25 mouse cellular contexts compared by ENCODE assay signal in genomic region chr8:57732795-57733194, GRCm38 (mm10).
DNase-seq lines count a peak whose midpoint lies in the region; ATAC-seq lines count a peak whose summit lies in the region.
"Had no signal": no experiment of that assay in that cellular context is flagged by ENCODE, and none has a peak within 500 bp of the region (broad histone marks: within the 10 kb centered on the region; RNA-seq: fewer than 3 reads in every experiment).

No protein-coding gene starts in this region.

- no peaks in the 10 kb centered on the region for H3K36me3 ChIP-seq in forebrain, embryonic 11.5 days (ENCODE audit: control insufficient read depth, insufficient read depth, low read length)
- no peaks in the 10 kb centered on the region for H3K36me3 ChIP-seq in forebrain, embryonic 16.5 days (ENCODE audit: control insufficient read depth, insufficient read depth)
- no peaks in the 10 kb centered on the region for H3K36me3 ChIP-seq in midbrain, embryonic 12.5 days
- no peaks in the 10 kb centered on the region for H3K36me3 ChIP-seq in midbrain, embryonic 15.5 days (replicated peaks)
- H3K36me3 ChIP-seq: embryonic facial prominence, embryonic 10.5 days; heart, embryonic 10.5 days; hindbrain, embryonic 13.5 days; intestine, embryonic 15.5 days; liver, embryonic 13.5 days; neural tube, embryonic 12.5 days had no signal

- 9% methylated on average over 2 of the region's 2 CpGs for WGBS in forebrain, embryonic 11.5 days
- WGBS in forebrain, embryonic 16.5 days, result 9% methylated on average over 2 of the region's 2 CpGs
- WGBS in midbrain, embryonic 12.5 days, result 17% methylated on average over 2 of the region's 2 CpGs
- 8% methylated on average over 2 of the region's 2 CpGs for WGBS in midbrain, embryonic 15.5 days

- H3K9me3 ChIP-seq in forebrain, embryonic 11.5 days (ENCODE audit: control insufficient read depth, low read length), result no peaks in the 10 kb centered on the region
- no peaks in the 10 kb centered on the region for H3K9me3 ChIP-seq in forebrain, embryonic 16.5 days (ENCODE audit: control insufficient read depth, low read length)
- no peaks in the 10 kb centered on the region for H3K9me3 ChIP-seq in midbrain, embryonic 12.5 days
- no peaks in the 10 kb centered on the region for H3K9me3 ChIP-seq in midbrain, embryonic 15.5 days
- H3K9me3 ChIP-seq: embryonic facial prominence, embryonic 10.5 days; heart, embryonic 10.5 days; hindbrain, embryonic 13.5 days; intestine, embryonic 15.5 days; liver, embryonic 13.5 days; neural tube, embryonic 12.5 days had no signal

- peak overlapping the region; percentile 2; the same call in 1 of the 2 replicates for H3K4me2 ChIP-seq in forebrain, embryonic 11.5 days (ENCODE audit: low read depth, low read length, severe bottlenecking)
- no peak overlapping the region for H3K4me2 ChIP-seq in forebrain, embryonic 16.5 days (ENCODE audit: low read length)
- H3K4me2 ChIP-seq in midbrain, embryonic 12.5 days (replicated peaks), result no peak overlapping the region
- H3K4me2 ChIP-seq in midbrain, embryonic 15.5 days, result no peak overlapping the region
- H3K4me2 ChIP-seq: hindbrain, embryonic 13.5 days; intestine, embryonic 15.5 days; liver, embryonic 13.5 days; lung, embryonic 14.5 days; neural tube, embryonic 12.5 days had no signal

- DNase-seq in forebrain, embryonic 11.5 days (ENCODE audit: low spot score), result no peak
- peak; percentile 98 for DNase-seq in R1 (ENCODE audit: low read depth, low spot score)
- DNase-seq in mesoderm, embryonic 11.5 days (ENCODE audit: low read depth, low spot score), result peak; percentile 32
- DNase-seq in spleen, adult 18-20 months, result no peak
- DNase-seq in retina, postnatal 1 day, result no peak
- DNase-seq: adrenal gland, postnatal 14 days; cerebellum, adult 11 months; cerebellum, postnatal 14 days; gastrocnemius, postnatal 36 days; kidney, adult 9 months; liver, embryonic 13.5 days; lung, embryonic 14.5 days; lung, postnatal 4 days; thymus, postnatal 36 days had no signal

- no peaks in the 10 kb centered on the region for H3K27me3 ChIP-seq in forebrain, embryonic 11.5 days (ENCODE audit: control insufficient read depth, insufficient read depth, low read length)
- no peaks in the 10 kb centered on the region for H3K27me3 ChIP-seq in forebrain, embryonic 16.5 days (replicated peaks; ENCODE audit: control insufficient read depth, insufficient read depth, low read length)
- no peaks in the 10 kb centered on the region for H3K27me3 ChIP-seq in midbrain, embryonic 12.5 days
- no peaks in the 10 kb centered on the region for H3K27me3 ChIP-seq in midbrain, embryonic 15.5 days (replicated peaks)
- H3K27me3 ChIP-seq: hindbrain, embryonic 13.5 days; intestine, embryonic 15.5 days; liver, embryonic 13.5 days; neural tube, embryonic 12.5 days had no signal

- H3K4me1 ChIP-seq in forebrain, embryonic 11.5 days (replicated peaks; ENCODE audit: control insufficient read depth, insufficient read depth, low read length), result peaks cover 6% of the 10 kb centered on the region; the same call in 1 of the 2 replicates
- no peaks in the 10 kb centered on the region for H3K4me1 ChIP-seq in forebrain, embryonic 16.5 days (replicated peaks; ENCODE audit: control insufficient read depth, insufficient read depth, low read length)
- H3K4me1 ChIP-seq in midbrain, embryonic 12.5 days, result peaks cover 6% of the 10 kb centered on the region
- H3K4me1 ChIP-seq in midbrain, embryonic 15.5 days, result no peaks in the 10 kb centered on the region
- H3K4me1 ChIP-seq: heart, embryonic 10.5 days; hindbrain, embryonic 13.5 days; intestine, embryonic 15.5 days; liver, embryonic 13.5 days had no signal

- ATAC-seq in forebrain, embryonic 11.5 days (replicated peaks; ENCODE audit: low FRiP score), result peak; percentile 78; the same call in 1 of the 2 replicates
- no peak for ATAC-seq in forebrain, embryonic 16.5 days
- ATAC-seq in midbrain, embryonic 12.5 days (ENCODE audit: low FRiP score, low read depth), result peak; percentile 79
- ATAC-seq in midbrain, embryonic 15.5 days (replicated peaks), result no peak
- ATAC-seq: activated CD4-positive, CD25-positive, alpha-beta regulatory T cell, adult 4 months; CD4-positive, CD25-positive, alpha-beta regulatory T cell, adult 4 months; forebrain, embryonic 14.5 days had no signal

- H3K4me3 ChIP-seq in forebrain, embryonic 11.5 days (ENCODE audit: low read depth, low read length), result no peak overlapping the region
- no peak overlapping the region for H3K4me3 ChIP-seq in forebrain, embryonic 16.5 days (replicated peaks; ENCODE audit: low read length)
- no peak overlapping the region for H3K4me3 ChIP-seq in midbrain, embryonic 12.5 days
- H3K4me3 ChIP-seq in midbrain, embryonic 15.5 days, result no peak overlapping the region
- H3K4me3 ChIP-seq: embryonic facial prominence, embryonic 10.5 days; heart, embryonic 10.5 days; hindbrain, embryonic 13.5 days; intestine, embryonic 15.5 days; liver, embryonic 13.5 days; neural tube, embryonic 12.5 days had no signal

- no peak overlapping the region for H3K9ac ChIP-seq in forebrain, embryonic 11.5 days (ENCODE audit: low read length)
- H3K9ac ChIP-seq in forebrain, embryonic 16.5 days (replicated peaks; ENCODE audit: low read depth, low read length), result no peak overlapping the region
- H3K9ac ChIP-seq in midbrain, embryonic 12.5 days (replicated peaks), result no peak overlapping the region
- H3K9ac ChIP-seq in midbrain, embryonic 15.5 days, result no peak overlapping the region
- H3K9ac ChIP-seq: hindbrain, embryonic 13.5 days; intestine, embryonic 15.5 days; liver, embryonic 13.5 days; lung, embryonic 14.5 days; neural tube, embryonic 12.5 days had no signal

- H3K27ac ChIP-seq in forebrain, embryonic 11.5 days (ENCODE audit: low read depth, low read length), result no peak overlapping the region
- H3K27ac ChIP-seq in forebrain, embryonic 16.5 days (ENCODE audit: low read length), result no peak overlapping the region
- no peak overlapping the region for H3K27ac ChIP-seq in midbrain, embryonic 12.5 days (replicated peaks)
- no peak overlapping the region for H3K27ac ChIP-seq in midbrain, embryonic 15.5 days
- H3K27ac ChIP-seq: embryonic facial prominence, embryonic 10.5 days; heart, embryonic 10.5 days; hindbrain, embryonic 13.5 days; intestine, embryonic 15.5 days; liver, embryonic 13.5 days; neural tube, embryonic 12.5 days had no signal

Comparison
In these comparisons a context has a peak if more than half of its experiments do, and no peak if none do; other contexts are left out.
1. ATAC-seq: peak in forebrain, embryonic 11.5 days (single experiment) and midbrain, embryonic 12.5 days (single experiment); none in forebrain, embryonic 16.5 days (single experiment) and midbrain, embryonic 15.5 days (single experiment).
2. DNase-seq: peak in R1 (single experiment) and mesoderm, embryonic 11.5 days (single experiment); none in forebrain, embryonic 11.5 days (single experiment), spleen, adult 18-20 months (0 of 2) and retina, postnatal 1 day (single experiment).